10 mouse cellular contexts compared by ENCODE assay signal in the genomic region with DNA sequence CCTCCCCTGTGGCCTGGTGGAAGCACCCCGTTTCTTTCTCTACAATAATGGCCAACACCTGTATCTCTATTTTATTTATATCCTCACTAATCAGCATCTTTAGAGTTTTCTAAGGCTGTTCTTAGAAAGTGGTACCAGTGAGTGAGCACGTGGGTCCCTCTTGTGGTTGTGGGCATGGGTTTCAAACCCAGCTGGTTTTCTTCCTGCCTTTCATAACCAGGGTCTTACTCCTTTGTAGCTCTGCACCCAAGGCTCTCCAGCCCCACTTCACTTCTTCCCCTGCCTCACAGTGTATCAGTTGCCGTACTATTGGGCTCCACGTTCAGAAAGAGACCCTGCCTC.
DNase-seq lines count a peak whose midpoint lies in the region; ATAC-seq lines count a peak whose summit lies in the region.
"Had no signal": no experiment of that assay in that cellular context is flagged by ENCODE, and none has a peak within 500 bp of the region (broad histone marks: within the 10 kb centered on the region; RNA-seq: fewer than 3 reads in every experiment).

No protein-coding gene starts in this region.

- H3K4me1 ChIP-seq in forebrain, embryonic 13.5 days = no peaks in the 10 kb centered on the region
- no peaks in the 10 kb centered on the region for H3K4me1 ChIP-seq in forebrain, embryonic 10.5 days
- H3K4me1 ChIP-seq in embryonic facial prominence, embryonic 10.5 days = no peaks in the 10 kb centered on the region

- H3K4me3 ChIP-seq in forebrain, embryonic 13.5 days = no peak overlapping the region
- no peak overlapping the region for H3K4me3 ChIP-seq in forebrain, embryonic 10.5 days
- H3K4me3 ChIP-seq in embryonic facial prominence, embryonic 10.5 days = no peak overlapping the region
- H3K4me3 ChIP-seq: midbrain, embryonic 12.5 days had no signal

- intact Hi-C loops in left cerebral cortex, postnatal 14 days (cut with DNase I) = loop anchor here (2.0 to 10.0 kb wide), 3 partner anchors 627 to 1740 kb away; no protein-coding TSS in a partner anchor

- H3K4me2 ChIP-seq in forebrain, embryonic 13.5 days = no peak overlapping the region
- H3K4me2 ChIP-seq: midbrain, embryonic 12.5 days had no signal

- peak; percentile 9 for ATAC-seq in forebrain, embryonic 13.5 days

- 65% methylated on average over 4 of the region's 4 CpGs for WGBS in forebrain, embryonic 13.5 days
- WGBS in forebrain, embryonic 10.5 days = 72% methylated on average over 4 of the region's 4 CpGs
- WGBS in embryonic facial prominence, embryonic 10.5 days = 71% methylated on average over 4 of the region's 4 CpGs

- no peaks in the 10 kb centered on the region for H3K36me3 ChIP-seq in forebrain, embryonic 13.5 days (ENCODE audit: poor library complexity, severe bottlenecking)
- no peaks in the 10 kb centered on the region for H3K36me3 ChIP-seq in forebrain, embryonic 10.5 days (replicated peaks)
- no peaks in the 10 kb centered on the region for H3K36me3 ChIP-seq in embryonic facial prominence, embryonic 10.5 days (replicated peaks)
- H3K36me3 ChIP-seq: midbrain, embryonic 12.5 days had no signal

- no peak overlapping the region for H3K9ac ChIP-seq in forebrain, embryonic 13.5 days
- H3K9ac ChIP-seq: midbrain, embryonic 12.5 days had no signal

- DNase-seq in forebrain, embryonic 10.5 days (ENCODE audit: extremely low spot score, low spot score) = no peak
- peak; percentile 23 to 24 for DNase-seq in left cerebral cortex, postnatal 14 days (ENCODE audit: low spot score in 2 of 2)
- DNase-seq in left cerebral cortex, adult 18-20 months (ENCODE audit: low spot score in 2 of 2) = no peak
- DNase-seq in NIH3T3 (ENCODE audit: low read depth) = peak; percentile 56
- peak; percentile 45 for DNase-seq in naive thymus-derived CD4-positive, alpha-beta T cell, adult 2 months (ENCODE audit: low read depth)
- no peak for DNase-seq in embryonic facial prominence, embryonic 10.5 days (ENCODE audit: low spot score)
- no peak for DNase-seq in heart, adult 18-20 months
- DNase-seq: layer of hippocampus, adult 9-11 months had no signal

- H3K9me3 ChIP-seq in forebrain, embryonic 13.5 days (replicated peaks) = no peaks in the 10 kb centered on the region; the same call in 1 of the 2 replicates
- no peaks in the 10 kb centered on the region for H3K9me3 ChIP-seq in forebrain, embryonic 10.5 days
- no peaks in the 10 kb centered on the region for H3K9me3 ChIP-seq in embryonic facial prominence, embryonic 10.5 days
- H3K9me3 ChIP-seq: midbrain, embryonic 12.5 days had no signal

- H3K27me3 ChIP-seq in forebrain, embryonic 13.5 days = no peaks in the 10 kb centered on the region
- no peaks in the 10 kb centered on the region for H3K27me3 ChIP-seq in forebrain, embryonic 10.5 days (ENCODE audit: poor library complexity, severe bottlenecking)
- H3K27me3 ChIP-seq in embryonic facial prominence, embryonic 10.5 days (replicated peaks; ENCODE audit: low read depth, poor library complexity, severe bottlenecking) = no peaks in the 10 kb centered on the region

- no peak overlapping the region for H3K27ac ChIP-seq in forebrain, embryonic 13.5 days
- H3K27ac ChIP-seq in forebrain, embryonic 10.5 days = no peak overlapping the region
- no peak overlapping the region for H3K27ac ChIP-seq in embryonic facial prominence, embryonic 10.5 days (replicated peaks)
- H3K27ac ChIP-seq: midbrain, embryonic 12.5 days had no signal

Comparison
In these comparisons a context has a peak if more than half of its experiments do, and no peak if none do; other contexts are left out.
1. DNase-seq: peak in left cerebral cortex, postnatal 14 days (2 of 2), NIH3T3 (single experiment) and naive thymus-derived CD4-positive, alpha-beta T cell, adult 2 months (single experiment); none in forebrain, embryonic 10.5 days (single experiment), left cerebral cortex, adult 18-20 months (0 of 2), embryonic facial prominence, embryonic 10.5 days (single experiment) and heart, adult 18-20 months (0 of 2).